Mouse (Mus musculus): ENCODE data around the gene Olfr309. TPM values are rescaled to one million over a fixed set of nuclear protein-coding genes. Genes with fewer than 3 reads are reported as not detected.

The Olfr309 gene
- polyA plus RNA-seq, 1 experiment = not detected

- H3ac ChIP-seq (ENCODE audit: control insufficient read depth, insufficient read length, low read depth) = no peak overlapping the region
These were observed 7.8 kb upstream of the Olfr309 start for GRCm38 (mm10) chr7:86321323-86321722.

GRCm38 (mm10) chr7:86277072-86277471 is 36.4 kb downstream of the Olfr309 start, which contains the start of gene Olfr310:
Gene Olfr310 (minus strand): TSS chr7:86277172.
- no peaks in the 10 kb centered on the region for H3K36me3 ChIP-seq (ENCODE audit: control insufficient read depth, insufficient read depth)
- no peaks in the 10 kb centered on the region for H3K79me2 ChIP-seq (ENCODE audit: control insufficient read depth, insufficient read depth)
- no peaks in the 10 kb centered on the region for H3K27me3 ChIP-seq (ENCODE audit: control insufficient read depth, insufficient read depth, insufficient read length)
- no peak within 1 kb of the TSS for H3K4me3 ChIP-seq (ENCODE audit: insufficient read depth, poor library complexity, severe bottlenecking)
- H3ac ChIP-seq (ENCODE audit: control insufficient read depth, insufficient read length, low read depth) = no peak within 1 kb of the TSS
- no peaks in the 10 kb centered on the region for H3K79me3 ChIP-seq (ENCODE audit: low read depth)
- TF ChIP-seq MYOG (IDR thresholded peaks at IDR 0.05; ENCODE audit: control insufficient read depth, extremely low read depth, insufficient read length) = no peak
- no peak for TF ChIP-seq CTCF (IDR thresholded peaks at IDR 0.05; ENCODE audit: control insufficient read depth, insufficient read depth, insufficient read length)
- TF ChIP-seq MAX (IDR thresholded peaks at IDR 0.05) = no peak
- TF ChIP-seq USF1 (IDR thresholded peaks at IDR 0.05; ENCODE audit: low read depth) = no peak
- no peak for TF ChIP-seq MYOD1 (IDR thresholded peaks at IDR 0.05; ENCODE audit: control insufficient read depth, insufficient read length, low read depth)
- TF ChIP-seq FOSL1 (IDR thresholded peaks at IDR 0.05; ENCODE audit: insufficient read depth, low read length, poor library complexity, severe bottlenecking) = no peak
- no peak for TF ChIP-seq CEBPB (IDR thresholded peaks at IDR 0.05; ENCODE audit: low read depth)

More at GRCm38 (mm10) chr7:86321323-86321722, 7.8 kb upstream of the Olfr309 start:
- H3K79me2 ChIP-seq (ENCODE audit: control insufficient read depth, insufficient read depth) = no peaks in the 10 kb centered on the region
- no peak overlapping the region for H3K4me3 ChIP-seq (ENCODE audit: insufficient read depth, poor library complexity, severe bottlenecking)
- H3K27me3 ChIP-seq (ENCODE audit: control insufficient read depth, insufficient read depth, insufficient read length) = no peaks in the 10 kb centered on the region
- no peaks in the 10 kb centered on the region for H3K79me3 ChIP-seq (ENCODE audit: low read depth)
- TF ChIP-seq MYOD1 (IDR thresholded peaks at IDR 0.05; ENCODE audit: control insufficient read depth, insufficient read length, low read depth) (no peak), MAX (IDR thresholded peaks at IDR 0.05) (no peak), CEBPB (IDR thresholded peaks at IDR 0.05; ENCODE audit: low read depth) (no peak), USF1 (IDR thresholded peaks at IDR 0.05; ENCODE audit: low read depth) (no peak), CTCF (IDR thresholded peaks at IDR 0.05; ENCODE audit: control insufficient read depth, insufficient read depth, insufficient read length) (no peak), FOSL1 (IDR thresholded peaks at IDR 0.05; ENCODE audit: insufficient read depth, low read length, poor library complexity, severe bottlenecking) (no peak), MYOG (IDR thresholded peaks at IDR 0.05; ENCODE audit: control insufficient read depth, extremely low read depth, insufficient read length) (no peak)
- no peaks in the 10 kb centered on the region for H3K36me3 ChIP-seq (ENCODE audit: control insufficient read depth, insufficient read depth)

Small RNAs within 50 kb of the gene (microRNA-seq; reads per million reads assigned to microRNA genes)
- gene Gm23192 (ENCODE audit: borderline microRNAs expressed) = not detected

Other genes with a start within 250 kb of the Olfr309 start
- gene Vmn2r75, start 141.9 kb downstream of the Olfr309 start, polyA plus RNA-seq (2012; fragmentation: generic; extraction: Trizol) = not detected
- gene Vmn2r76, start 67.4 kb downstream of the Olfr309 start, polyA plus RNA-seq (2012; fragmentation: generic; extraction: Trizol) = not detected
- gene Olfr310, start 36.5 kb downstream of the Olfr309 start, polyA plus RNA-seq (2012; fragmentation: generic; extraction: Trizol) = not detected
- gene Olfr308, start 11.9 kb upstream of the Olfr309 start, polyA plus RNA-seq (2012; fragmentation: generic; extraction: Trizol) = not detected
- not detected for gene Olfr307, start 23.9 kb upstream of the Olfr309 start, polyA plus RNA-seq (2012; fragmentation: generic; extraction: Trizol)
- gene Olfr305, start 53.2 kb upstream of the Olfr309 start, polyA plus RNA-seq (2012; fragmentation: generic; extraction: Trizol) = not detected
- gene Olfr304, start 73.0 kb upstream of the Olfr309 start, polyA plus RNA-seq (2012; fragmentation: generic; extraction: Trizol) = not detected
- gene Olfr303, start 84.1 kb upstream of the Olfr309 start, polyA plus RNA-seq (2012; fragmentation: generic; extraction: Trizol) = not detected
- gene Olfr301, start 90.1 kb upstream of the Olfr309 start, polyA plus RNA-seq (2012; fragmentation: generic; extraction: Trizol) = not detected
- not detected for gene Olfr299, start 146.2 kb upstream of the Olfr309 start, polyA plus RNA-seq (2012; fragmentation: generic; extraction: Trizol)
- not detected for gene Olfr298, start 178.8 kb upstream of the Olfr309 start, polyA plus RNA-seq (2012; fragmentation: generic; extraction: Trizol)
- not detected for gene Olfr297, start 206.3 kb upstream of the Olfr309 start, polyA plus RNA-seq (2012; fragmentation: generic; extraction: Trizol)

Measured in C2C12 (cell line).